Mouse (Mus musculus): ENCODE measurements around the gene Gm13275.
"Not testable (repeated sequence)": the region's sequence is repeated elsewhere in the genome, so short reads cannot be mapped to it uniquely, and the experiment has no call there.

DNA sequence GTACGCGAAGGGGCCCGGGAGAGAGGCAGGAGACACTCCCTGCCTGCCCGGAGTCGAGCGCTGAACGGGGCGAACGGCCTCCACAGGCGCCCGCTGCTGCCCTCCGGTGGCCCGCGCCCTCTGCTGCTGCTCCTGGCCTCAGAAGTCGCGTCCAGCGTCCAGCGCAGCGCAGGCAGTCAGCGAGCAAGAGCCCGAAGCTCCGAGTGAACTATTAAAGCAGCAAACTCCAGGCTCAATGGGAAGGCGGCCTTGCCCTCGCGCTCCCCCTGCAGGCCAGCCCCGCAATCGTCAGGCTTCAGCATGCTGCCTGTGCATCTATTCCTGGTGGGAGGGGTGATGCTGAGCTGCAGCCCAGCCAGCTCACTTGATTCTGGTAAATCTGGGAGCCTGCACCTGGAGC is 8.9 kb upstream of the Gm13275 start, which contains the start of gene Gm13276:
- not testable (repeated sequence) for TF ChIP-seq GATA1 (IDR thresholded peaks at IDR 0.05; ENCODE audit: low read depth, low read length); POLR2A (IDR thresholded peaks at IDR 0.05; ENCODE audit: control insufficient read depth in 1 of 2, insufficient read depth in 1 of 2, low read depth in 1 of 2, low read length in 2 of 2, poor library complexity in 1 of 2); MAX (IDR thresholded peaks at IDR 0.05; ENCODE audit: low read length); CTCF (IDR thresholded peaks at IDR 0.05 in 2 of 3, conservative IDR thresholded peaks at IDR 0.05 in 1 of 3; ENCODE audit: control insufficient read depth in 1 of 3, insufficient read depth in 1 of 3, low read depth in 2 of 3, low read length in 3 of 3, poor library complexity in 1 of 3, severe bottlenecking in 1 of 3); GABPA (IDR thresholded peaks at IDR 0.05; ENCODE audit: low read depth, low read length); EP300 (IDR thresholded peaks at IDR 0.05; ENCODE audit: low read depth in 1 of 2, low read length in 2 of 2); TCF12 (IDR thresholded peaks at IDR 0.05; ENCODE audit: low read depth, low read length); UBTF (IDR thresholded peaks at IDR 0.05; ENCODE audit: borderline replicate concordance, insufficient read depth, low read depth, low read length)

All from MEL (cell line).